Mouse (Mus musculus): ENCODE results near the gene Ift46. TPM values are rescaled to one million over a fixed set of nuclear protein-coding genes. Genes with fewer than 3 reads are reported as not detected.
"Not testable (repeated sequence)": the region's sequence is repeated elsewhere in the genome, so short reads cannot be mapped to it uniquely, and the experiment has no call there.

Gene Ift46
- polyA plus RNA-seq, 1 experiment from 2014 or later: 168 TPM

DNA sequence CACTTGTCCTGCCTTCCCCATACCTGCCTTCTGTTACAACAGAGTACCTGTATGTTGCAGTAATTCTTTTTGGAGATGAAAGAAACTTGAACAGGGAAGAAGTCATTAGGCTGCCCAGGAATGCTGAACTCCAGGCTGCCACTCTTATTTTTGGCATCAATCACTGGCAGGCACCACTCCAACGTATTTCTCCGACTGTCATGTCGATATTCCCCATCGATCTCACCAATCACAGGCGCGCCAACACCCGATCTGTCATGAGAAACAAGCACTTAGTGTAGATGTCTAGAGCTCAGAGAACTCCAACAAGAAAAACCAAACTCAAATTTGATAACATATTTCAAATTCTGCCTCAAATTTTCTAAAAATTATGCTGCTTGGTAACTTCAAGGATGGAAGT, 22.3 kb upstream of the Ift46 start:
- Histone ChIP-seq H3K9ac (no peak overlapping the region), H3K4me2 (no peak overlapping the region), H3K27ac (no peak overlapping the region), H3K36me3 (replicated peaks) (peaks cover 45% of the 10 kb centered on the region), H3K4me3 (no peak overlapping the region), H3K4me1 (no peaks in the 10 kb centered on the region), H3K27me3 (replicated peaks) (no peaks in the 10 kb centered on the region), H3K9me3 (no peaks in the 10 kb centered on the region)
- WGBS: 96% methylated on average over 7 of the region's 7 CpGs
- no peak for ATAC-seq (replicated peaks)

DNA sequence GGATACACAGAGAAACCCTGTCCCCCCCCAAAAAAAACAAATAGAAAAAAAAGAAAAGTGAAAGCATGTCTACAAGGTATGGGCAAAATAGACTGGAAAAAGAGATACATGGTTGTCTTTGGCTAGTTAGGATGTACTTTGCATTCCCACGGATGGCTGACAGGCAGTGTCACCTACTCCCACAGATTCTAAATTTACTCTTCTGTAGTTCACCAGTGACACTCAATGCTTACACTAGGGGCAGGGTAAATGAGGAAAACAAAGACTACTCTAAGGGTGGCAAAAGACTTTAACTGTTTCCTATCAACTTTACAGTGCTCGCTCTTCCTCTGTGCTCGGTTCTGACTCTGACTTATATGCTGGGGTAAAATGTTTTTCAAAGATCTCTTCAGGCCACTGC, 21.0 kb upstream of the Ift46 start:
- WGBS: 97% methylated on average over 3 of the region's 3 CpGs
- Histone ChIP-seq H3K4me1 (no peaks in the 10 kb centered on the region), H3K9me3 (no peaks in the 10 kb centered on the region), H3K4me2 (no peak overlapping the region), H3K36me3 (replicated peaks) (peaks cover 51% of the 10 kb centered on the region), H3K27ac (no peak overlapping the region), H3K4me3 (no peak overlapping the region), H3K9ac (no peak overlapping the region), H3K27me3 (replicated peaks) (no peaks in the 10 kb centered on the region)
- no peak for ATAC-seq (replicated peaks)

DNA sequence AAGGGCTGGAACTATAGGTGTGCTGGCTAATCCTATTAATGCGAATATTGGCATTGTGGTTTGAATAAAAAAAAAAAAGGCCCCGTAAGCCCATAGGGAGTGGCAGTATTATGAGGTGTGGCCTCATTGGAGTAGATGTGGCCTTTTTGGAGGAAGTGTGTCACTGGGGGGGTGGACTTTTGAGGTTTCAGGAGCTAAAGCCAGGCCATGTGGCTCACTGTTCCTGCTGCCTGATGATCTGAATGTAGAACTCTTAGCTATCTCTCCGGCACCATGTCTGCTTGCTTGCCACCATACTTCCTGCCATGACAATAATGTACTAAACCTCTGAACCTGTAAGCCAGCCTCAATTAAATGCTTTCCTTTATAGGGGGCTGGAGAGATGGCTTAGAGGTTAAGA, 20.4 kb upstream of the Ift46 start:
- Histone ChIP-seq H3K4me2 (no peak overlapping the region), H3K4me1 (no peaks in the 10 kb centered on the region), H3K27me3 (replicated peaks) (no peaks in the 10 kb centered on the region), H3K4me3 (no peak overlapping the region), H3K9me3 (no peaks in the 10 kb centered on the region), H3K27ac (no peak overlapping the region), H3K36me3 (replicated peaks) (peaks cover 55% of the 10 kb centered on the region), H3K9ac (no peak overlapping the region)
- WGBS: 93% methylated on average over 3 of the region's 3 CpGs
- no peak for ATAC-seq (replicated peaks)

DNA sequence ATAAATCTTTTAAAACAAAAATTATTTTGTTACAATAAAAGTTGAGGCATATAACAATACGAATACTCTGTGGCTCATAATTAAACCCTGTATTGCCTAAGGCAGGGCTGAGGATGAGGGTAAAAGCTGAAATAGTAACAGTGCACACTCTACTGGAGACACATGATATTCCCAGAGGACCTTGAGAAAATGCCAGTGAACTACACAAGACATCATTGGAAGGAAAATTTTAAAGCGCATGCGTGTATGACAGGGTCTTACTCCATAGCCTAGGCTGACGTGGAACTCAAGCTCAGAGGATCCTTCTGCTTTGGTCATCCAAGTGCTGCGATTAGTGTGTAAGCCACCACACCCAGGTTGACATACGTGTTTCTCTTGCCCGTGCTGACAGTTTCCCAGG, 19.2 kb upstream of the Ift46 start:
- Histone ChIP-seq H3K4me2 (no peak overlapping the region), H3K9me3 (no peaks in the 10 kb centered on the region), H3K9ac (no peak overlapping the region), H3K27ac (no peak overlapping the region), H3K27me3 (replicated peaks) (no peaks in the 10 kb centered on the region), H3K36me3 (replicated peaks) (peaks cover 59% of the 10 kb centered on the region), H3K4me3 (no peak overlapping the region), H3K4me1 (no peaks in the 10 kb centered on the region)
- no peak for ATAC-seq (replicated peaks)
- 96% methylated on average over 7 of the region's 7 CpGs for WGBS

DNA sequence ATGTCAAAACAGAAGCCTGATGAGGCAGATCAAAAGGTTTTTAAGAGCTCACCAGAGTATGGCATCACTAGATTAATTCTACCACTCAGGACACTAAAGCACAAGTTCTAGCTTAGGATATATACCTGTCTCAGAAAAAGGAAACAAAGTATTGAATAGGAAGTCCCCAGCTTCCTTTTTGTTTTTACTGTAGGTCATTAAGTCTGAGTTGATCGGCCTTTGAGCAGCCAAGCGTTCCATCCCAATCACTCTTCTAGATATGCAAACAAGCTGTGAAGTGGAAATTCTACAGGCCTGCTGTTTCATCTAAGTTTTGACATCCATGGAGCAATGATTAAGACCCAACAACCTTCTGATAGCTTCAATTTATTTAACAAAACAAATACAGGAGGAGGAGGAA, 6.8 kb upstream of the Ift46 start:
- no peak overlapping the region for H3K4me3 ChIP-seq
- H3K27ac ChIP-seq: no peak overlapping the region
- H3K4me1 ChIP-seq: peaks cover 15% of the 10 kb centered on the region
- 93% methylated on average over 2 of the region's 2 CpGs for WGBS
- H3K4me2 ChIP-seq: no peak overlapping the region
- no peaks in the 10 kb centered on the region for H3K9me3 ChIP-seq
- no peaks in the 10 kb centered on the region for H3K27me3 ChIP-seq (replicated peaks)
- no peak for ATAC-seq (replicated peaks)
- peaks cover 8% of the 10 kb centered on the region for H3K36me3 ChIP-seq (replicated peaks)
- no peak overlapping the region for H3K9ac ChIP-seq

DNA sequence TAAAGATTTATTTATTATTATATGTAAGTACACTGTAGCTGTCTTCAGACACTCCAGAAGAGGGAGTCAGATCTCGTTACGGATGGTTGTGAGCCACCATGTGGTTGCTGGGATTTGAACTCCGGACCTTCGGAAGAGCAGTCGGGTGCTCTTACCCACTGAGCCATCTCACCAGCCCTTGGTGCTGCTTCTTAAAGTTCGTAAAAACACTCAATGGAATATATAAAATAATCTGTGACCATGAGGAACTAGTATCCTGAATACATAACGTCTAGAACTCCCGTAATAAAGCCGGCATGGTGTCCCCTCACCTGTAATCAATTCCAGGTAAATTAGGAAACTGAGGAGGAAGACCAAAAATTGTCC, 304 bp downstream of the Ift46 start:
- H3K4me2 ChIP-seq: peak overlapping the region; percentile 78
- WGBS: 36% methylated on average over 9 of the region's 9 CpGs
- peak overlapping the region; percentile 98 for H3K27ac ChIP-seq

DNA sequence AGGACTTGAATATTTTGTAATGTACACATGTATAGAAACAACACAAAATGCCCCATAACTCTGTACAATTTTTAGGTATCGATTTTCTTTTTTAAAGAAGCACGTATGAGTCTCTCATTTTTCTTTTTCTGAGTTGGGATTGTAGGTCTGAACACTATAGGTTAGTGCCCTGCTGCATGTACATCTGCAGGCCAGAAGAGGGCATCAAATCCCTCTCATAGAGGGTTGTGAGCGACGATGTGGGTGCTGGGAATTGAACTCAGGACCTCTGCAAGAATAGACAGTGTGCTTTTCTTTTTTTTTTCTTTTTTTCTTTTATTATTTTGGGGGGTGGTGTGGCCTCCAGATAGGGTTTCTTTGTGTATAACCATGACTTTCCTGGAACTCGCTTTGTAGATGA, 3.7 kb downstream of the Ift46 start:
- no peaks in the 10 kb centered on the region for H3K9me3 ChIP-seq
- no peak for ATAC-seq (replicated peaks)
- no peak overlapping the region for H3K27ac ChIP-seq
- H3K27me3 ChIP-seq (replicated peaks): no peaks in the 10 kb centered on the region
- 0 out of 2 replicates have a peak, but pooled peaks cover 7% of the 10 kb centered on the region for H3K36me3 ChIP-seq (replicated peaks)
- H3K4me3 ChIP-seq: no peak overlapping the region
- 92% methylated on average over 5 of the region's 5 CpGs for WGBS
- H3K9ac ChIP-seq: no peak overlapping the region
- H3K4me1 ChIP-seq: peaks cover 25% of the 10 kb centered on the region
- H3K4me2 ChIP-seq: no peak overlapping the region

More for the DNA sequence above, 304 bp downstream of the Ift46 start:
- peaks cover 25% of the 10 kb centered on the region for H3K4me1 ChIP-seq
- not testable (repeated sequence) for H3K9me3 ChIP-seq; H3K36me3 ChIP-seq (replicated peaks); H3K27me3 ChIP-seq (replicated peaks); H3K9ac ChIP-seq; ATAC-seq (replicated peaks)
- peak overlapping the region; percentile 77 for H3K4me3 ChIP-seq

DNA sequence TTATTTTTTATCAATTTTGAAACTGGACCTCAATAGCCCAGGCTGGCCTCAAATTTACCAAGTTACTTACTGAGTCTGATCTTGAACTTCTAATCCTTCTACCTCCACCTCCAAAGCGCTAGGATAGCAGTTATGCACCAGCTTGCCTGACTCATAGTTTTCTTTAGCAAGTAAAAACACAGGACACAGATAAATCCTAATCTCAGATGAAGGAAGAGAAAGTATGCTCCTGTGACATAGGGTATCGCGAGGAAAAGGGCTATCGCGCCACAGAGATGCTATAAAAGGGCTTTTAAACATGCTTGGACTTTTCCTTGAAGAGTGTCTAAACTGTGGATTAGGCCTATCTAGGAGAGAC, 4.7 kb downstream of the Ift46 start:
- H3K4me2 ChIP-seq: 0 out of 2 replicates have a peak overlapping the region, but pooled peaks have one; percentile 76
- H3K4me1 ChIP-seq: peaks cover 20% of the 10 kb centered on the region
- 28% methylated on average over 5 of the region's 5 CpGs for WGBS
- H3K9me3 ChIP-seq: no peaks in the 10 kb centered on the region
- ATAC-seq (replicated peaks): no peak
- H3K4me3 ChIP-seq: peak overlapping the region; percentile 74
- H3K27me3 ChIP-seq (replicated peaks): no peaks in the 10 kb centered on the region
- 0 out of 2 replicates have a peak, but pooled peaks cover 7% of the 10 kb centered on the region for H3K36me3 ChIP-seq (replicated peaks)
- peak overlapping the region; percentile 89 for H3K27ac ChIP-seq
- H3K9ac ChIP-seq: no peak overlapping the region

DNA sequence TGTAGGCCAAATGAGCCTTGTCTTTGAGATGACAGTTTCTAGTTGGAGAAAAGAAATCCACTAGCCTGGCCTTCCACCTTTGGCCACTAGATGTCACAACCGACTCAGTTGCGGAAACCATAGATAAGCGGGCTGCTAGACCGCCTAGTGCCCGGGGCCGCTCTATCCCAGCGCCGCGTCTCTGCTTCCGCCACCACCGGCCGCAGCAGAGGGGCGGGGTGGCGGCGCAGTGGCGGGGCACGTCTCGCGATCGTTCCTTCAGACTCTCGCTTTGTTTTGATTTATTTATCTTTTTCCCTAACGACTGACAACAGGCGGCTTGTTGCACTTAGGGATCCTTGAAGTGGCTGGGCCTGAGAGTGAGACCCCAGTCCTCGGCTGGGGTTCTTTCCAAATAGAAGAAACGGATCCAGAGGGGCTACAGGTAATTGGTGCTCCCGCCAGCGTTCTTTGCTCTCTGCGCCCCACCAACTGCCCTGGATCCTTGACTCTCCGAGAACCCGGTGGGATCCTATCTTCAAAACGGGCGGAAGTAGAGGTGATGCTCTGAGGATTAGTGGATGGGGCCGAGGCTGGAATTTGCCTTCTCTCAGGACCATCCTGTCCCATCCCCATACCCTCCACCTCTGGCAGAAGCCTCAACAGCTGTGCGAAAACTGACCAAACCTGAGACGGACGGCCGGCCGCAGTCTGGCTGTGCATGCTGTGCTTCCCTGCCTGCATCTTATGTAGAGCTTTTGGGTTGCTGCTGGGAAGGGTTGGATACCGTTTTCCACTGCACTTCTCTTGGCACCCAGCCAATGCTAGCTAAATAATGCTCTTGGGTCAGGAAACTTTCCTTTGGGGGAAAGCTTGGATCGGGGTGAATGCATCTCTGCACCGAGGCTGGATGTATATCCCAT, 5.3 kb downstream of the Ift46 start:
- H3K4me1 ChIP-seq: peaks cover 20% of the 10 kb centered on the region
- peak; percentile 99 for ATAC-seq (replicated peaks)
- WGBS: under 1% methylated on average over 41 of the region's 41 CpGs
- no peaks in the 10 kb centered on the region for H3K27me3 ChIP-seq (replicated peaks)
- H3K9me3 ChIP-seq: no peaks in the 10 kb centered on the region
- H3K4me3 ChIP-seq: peak overlapping the region; percentile 74
- peak overlapping the region; percentile 76 for H3K4me2 ChIP-seq
- H3K36me3 ChIP-seq (replicated peaks): 0 out of 2 replicates have a peak, but pooled peaks cover 7% of the 10 kb centered on the region
- H3K9ac ChIP-seq: peak overlapping the region; percentile 91
- peak overlapping the region; percentile 89 for H3K27ac ChIP-seq

DNA sequence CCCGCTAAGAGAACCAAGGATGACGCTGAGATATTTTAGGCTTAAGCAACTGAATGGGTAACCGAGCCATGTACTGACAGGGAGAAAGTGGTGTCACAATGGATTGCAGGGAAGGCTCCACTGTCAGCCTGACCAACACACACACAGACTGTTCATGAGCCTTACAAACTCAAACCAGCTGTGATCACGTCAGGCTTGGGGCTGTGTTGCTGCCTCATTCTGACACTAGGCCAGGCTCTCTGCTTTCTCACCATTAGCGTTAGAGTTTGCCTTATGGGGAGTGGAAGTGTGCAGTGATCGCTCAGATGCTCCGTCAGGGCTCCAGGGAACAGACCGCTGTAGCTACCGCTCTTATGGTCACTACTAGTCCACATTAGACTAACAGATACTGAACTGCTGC, 25.1 kb downstream of the Ift46 start:
- H3K9ac ChIP-seq: no peak overlapping the region
- H3K36me3 ChIP-seq (replicated peaks): peaks cover 42% of the 10 kb centered on the region
- no peak overlapping the region for H3K4me3 ChIP-seq
- 0 out of 2 replicates have a peak, but pooled peaks cover under 1% of the 10 kb centered on the region for H3K27me3 ChIP-seq (replicated peaks)
- H3K27ac ChIP-seq: no peak overlapping the region
- H3K4me1 ChIP-seq: peaks cover under 1% of the 10 kb centered on the region; the same call in 1 of the 2 replicates
- H3K4me2 ChIP-seq: no peak overlapping the region
- 77% methylated on average over 9 of the region's 9 CpGs for WGBS
- no peaks in the 10 kb centered on the region for H3K9me3 ChIP-seq
- ATAC-seq (replicated peaks): no peak

DNA sequence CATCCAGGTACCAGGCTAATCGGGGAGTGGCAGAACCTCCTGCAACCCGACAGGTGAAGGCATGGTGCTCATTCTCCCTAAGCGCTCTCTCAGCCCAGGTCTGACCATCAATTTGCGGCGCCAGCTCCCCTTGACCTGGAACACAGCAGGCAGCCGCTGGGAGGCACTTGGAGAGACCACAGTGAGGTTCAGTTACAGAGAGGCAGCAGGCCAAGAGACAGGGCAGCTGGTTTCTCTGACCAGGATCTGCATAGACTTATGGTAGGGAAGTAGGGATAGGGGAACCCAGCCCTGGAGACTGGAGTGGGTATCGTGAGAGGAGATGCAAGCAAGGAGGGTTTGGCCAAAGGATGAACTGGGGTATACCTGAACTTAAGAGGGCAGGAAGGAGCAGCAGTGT, 30.6 kb downstream of the Ift46 start:
- WGBS: 56% methylated on average over 7 of the region's 7 CpGs
- H3K27ac ChIP-seq: no peak overlapping the region
- no peak for ATAC-seq (replicated peaks)

DNA sequence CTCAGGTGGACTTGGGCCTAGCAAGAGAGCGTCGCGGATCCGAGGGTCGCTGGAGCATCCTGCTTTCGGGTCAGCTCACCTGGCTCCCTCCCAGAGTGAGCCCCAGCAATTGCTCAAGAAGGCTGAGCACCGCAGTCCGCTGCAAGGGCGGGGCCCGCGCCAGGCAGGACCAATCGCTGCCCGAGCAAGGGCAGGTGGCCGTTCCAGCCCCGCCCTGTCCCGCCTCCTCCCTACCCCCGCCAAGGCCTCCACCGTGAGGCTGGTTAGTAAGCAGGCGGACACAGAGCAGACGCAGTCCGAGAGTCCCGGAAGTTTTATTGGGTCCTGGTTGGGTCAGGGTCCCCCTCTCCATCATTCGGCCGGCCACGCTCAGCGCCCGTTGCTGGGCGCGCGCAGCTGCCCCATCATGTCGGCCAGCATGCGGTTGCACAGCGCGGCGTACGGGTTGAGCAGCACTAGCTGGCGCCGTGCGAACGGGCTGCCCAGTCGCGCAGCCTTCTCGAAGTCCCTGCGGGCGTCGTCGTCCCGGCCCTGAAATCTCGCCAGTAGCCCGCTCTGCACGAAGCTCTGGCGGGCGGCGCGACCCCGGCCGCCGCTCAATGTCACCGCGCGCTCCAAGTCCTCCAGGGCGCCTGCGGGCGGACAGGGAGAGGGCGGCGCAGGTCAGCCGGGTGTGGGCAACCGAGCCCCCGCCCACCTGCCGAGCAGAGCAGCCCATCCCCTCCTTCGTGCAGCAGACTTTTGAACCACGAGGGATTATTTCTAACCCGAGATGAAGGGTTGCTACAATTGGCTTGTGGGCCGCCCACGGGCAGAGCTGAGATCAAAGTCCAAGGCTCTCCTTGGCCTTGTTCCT, 31.6 kb downstream of the Ift46 start, which contains the start of gene Tmem25:
Gene Tmem25 (minus strand): TSS at position 206 of the 856 bp plus-strand sequence.
- no peaks in the 10 kb centered on the region for H3K36me3 ChIP-seq (replicated peaks)
- peak; percentile 98 for ATAC-seq (replicated peaks)
- H3K27ac ChIP-seq: peak within 1 kb of the TSS; percentile 72
- H3K27me3 ChIP-seq (replicated peaks): peaks cover 12% of the 10 kb centered on the region; the same call in 1 of the 2 replicates
- WGBS: under 1% methylated on average over 75 of the region's 75 CpGs
- peak within 1 kb of the TSS; percentile 62 for H3K9ac ChIP-seq
- H3K4me3 ChIP-seq: peak within 1 kb of the TSS; percentile 60
- H3K4me2 ChIP-seq: peak within 1 kb of the TSS; percentile 90
- peaks cover 21% of the 10 kb centered on the region for H3K4me1 ChIP-seq
- H3K9me3 ChIP-seq: no peaks in the 10 kb centered on the region

More for the DNA sequence above, 30.6 kb downstream of the Ift46 start:
- no peaks in the 10 kb centered on the region for H3K36me3 ChIP-seq (replicated peaks)
- peak overlapping the region; percentile 90 for H3K4me2 ChIP-seq
- peak overlapping the region; percentile 62; the same call in 1 of the 2 replicates for H3K9ac ChIP-seq
- H3K4me3 ChIP-seq: peak overlapping the region; percentile 60
- H3K4me1 ChIP-seq: peaks cover 21% of the 10 kb centered on the region
- no peaks in the 10 kb centered on the region for H3K9me3 ChIP-seq
- peaks cover 12% of the 10 kb centered on the region; the same call in 1 of the 2 replicates for H3K27me3 ChIP-seq (replicated peaks)

Data from midbrain, embryonic 15.5 days (tissue).